Mouse (Mus musculus) layer of hippocampus, adult 18-20 months (tissue): ENCODE measurements around the gene Jph4. TPM values are rescaled to one million over a fixed set of nuclear protein-coding genes. Genes with fewer than 3 reads are reported as not detected.

Source experiments
- DNase-seq, 2 experiments: peaks; one replicate each; pipeline ENCODE4 v3.0.0; 2022; ENCODE audit warnings: low spot score in 2 of 2
- total RNA-seq, 2 experiments: library from RNA; stranded (reverse); gene quantifications; 2 replicates each; pipeline ENCODE4 v1.2.3; 2021

Jph4 gene
- total RNA-seq, 2 experiments from 2014 or later = 423 to 433 TPM

DNA sequence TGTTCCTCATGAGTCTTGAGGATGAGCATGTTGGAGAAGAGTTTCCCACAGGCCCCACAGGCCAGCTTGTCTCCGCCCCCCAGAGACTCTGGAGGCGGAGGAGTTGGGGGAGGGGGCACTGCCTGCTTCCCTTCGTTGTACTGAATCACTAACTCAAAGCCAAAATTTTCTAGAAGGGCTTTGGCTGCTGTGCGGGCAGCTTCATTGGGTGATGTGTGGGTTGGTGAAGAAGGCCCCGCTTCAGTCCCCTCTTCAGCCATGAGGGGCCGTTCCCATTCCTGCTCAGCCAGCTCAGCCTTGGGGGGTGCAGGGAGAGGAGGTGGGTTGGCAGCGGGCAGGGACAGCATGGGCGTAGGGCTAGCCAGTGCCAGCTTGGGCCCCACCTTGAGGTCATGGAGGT lies 50.7 kb downstream of the Jph4 start:
- DNase-seq = no peak

GRCm38 (mm10) chr14:55065391-55065790 lies 51.3 kb downstream of the Jph4 start:
- DNase-seq = no peak

DNA sequence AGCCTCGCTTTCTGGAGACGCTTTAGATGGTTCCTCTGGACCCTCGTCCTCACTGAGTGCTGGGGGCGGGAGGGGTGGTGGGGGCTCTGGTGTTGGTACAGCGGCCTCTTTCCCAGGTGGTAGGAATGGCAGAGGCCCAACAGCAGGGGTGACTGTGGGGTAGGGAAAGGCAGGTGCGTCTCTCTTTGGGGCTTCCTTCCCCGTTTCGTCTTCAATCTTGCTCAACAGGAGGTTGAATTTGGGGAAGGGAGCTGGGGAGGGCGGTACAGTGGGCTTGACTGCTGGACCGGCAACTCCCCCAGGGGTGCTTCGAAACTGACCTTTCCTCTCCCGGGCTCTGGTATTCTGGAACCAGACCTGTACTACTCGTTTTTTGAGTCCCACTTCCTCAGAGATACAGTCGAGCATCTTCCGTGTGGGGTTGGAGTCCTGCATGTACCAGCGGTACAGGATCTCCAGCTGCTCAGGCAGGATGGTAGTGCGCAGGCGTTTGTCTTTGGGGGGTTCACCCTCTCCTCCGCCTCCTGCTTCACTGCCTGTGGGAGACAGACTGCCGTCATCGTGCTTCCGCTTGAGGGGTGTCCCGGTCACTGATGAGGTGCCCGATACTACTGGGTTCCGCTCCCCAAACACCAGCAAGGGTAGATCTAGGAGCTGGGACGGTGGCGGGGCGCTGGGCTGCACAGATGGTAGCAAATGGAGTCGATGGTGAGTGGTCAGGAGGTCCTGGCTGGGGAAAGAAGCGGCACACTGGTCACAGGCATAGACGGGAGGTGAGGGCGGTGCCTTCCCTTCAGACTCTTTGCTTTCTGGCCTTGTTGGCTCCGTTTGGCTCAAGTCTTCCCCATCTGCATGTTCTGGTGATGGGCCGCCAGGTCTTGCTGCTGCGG lies 52.0 kb downstream of the Jph4 start:
- no peak for DNase-seq

DNA sequence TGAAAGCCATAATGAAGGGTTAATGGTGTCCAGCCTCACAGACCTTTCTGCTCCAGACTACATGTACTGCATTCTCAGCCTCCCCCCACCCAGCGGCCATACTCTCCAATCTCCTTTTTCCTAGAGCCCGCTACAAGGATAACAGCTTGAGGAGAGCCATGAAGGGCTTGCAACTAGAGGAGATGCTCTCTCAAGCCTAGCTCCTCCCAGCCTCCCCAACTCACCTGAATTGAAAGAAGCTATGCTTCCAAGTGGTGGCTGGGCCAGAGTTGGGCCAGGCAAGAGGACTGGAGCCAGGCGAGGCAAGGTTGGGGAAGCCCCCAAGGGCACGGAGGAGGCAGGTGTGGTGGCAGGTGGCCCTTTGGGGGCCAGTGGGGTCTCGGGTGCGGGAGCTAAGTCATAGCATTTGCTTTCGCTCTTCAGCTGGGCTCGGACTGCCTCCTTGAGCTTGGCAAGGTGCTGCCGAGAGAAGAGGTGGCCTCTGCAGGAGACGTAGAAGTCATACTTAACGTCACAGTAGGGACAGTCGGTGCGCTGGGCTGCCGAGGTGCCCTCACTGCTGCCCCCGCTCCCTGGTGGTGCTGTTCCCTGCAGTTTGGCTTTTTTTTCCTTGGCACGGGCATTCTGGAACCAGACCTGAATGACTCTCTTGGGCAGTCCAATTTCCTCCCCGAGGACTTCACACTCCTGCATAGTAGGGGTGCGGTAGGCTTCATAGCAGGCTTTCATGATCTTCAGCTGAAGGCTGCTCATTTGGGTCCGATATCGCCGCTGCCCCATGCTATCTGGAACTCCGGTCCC lies 53.0 kb downstream of the Jph4 start:
- DNase-seq = no peak

- peak; percentile 8 to 17 for DNase-seq
Measured at GRCm38 (mm10) chr14:55063117-55063516, 53.6 kb downstream of the Jph4 start.

DNA sequence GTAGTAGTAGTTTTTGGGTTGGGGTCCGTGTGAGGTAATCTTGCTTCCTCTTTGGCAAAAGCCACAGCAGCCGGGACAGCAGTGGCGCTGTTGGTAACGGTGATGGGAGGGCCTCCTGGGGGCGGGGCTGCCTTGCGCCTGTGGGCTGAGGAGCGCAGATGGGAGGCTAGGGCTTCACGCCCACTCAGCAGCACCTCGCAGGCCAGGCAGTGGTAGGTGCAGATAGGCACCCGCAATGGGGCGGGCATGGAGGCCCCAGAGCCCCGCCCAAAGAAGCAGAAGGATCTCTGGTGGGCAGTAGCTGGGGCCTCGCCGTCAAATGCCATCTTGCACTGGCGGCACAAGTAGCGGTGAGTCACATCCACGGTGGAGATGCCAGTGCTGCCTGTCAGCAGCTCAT lies 54.1 kb downstream of the Jph4 start:
- peak; percentile 51 to 74 for DNase-seq

GRCm38 (mm10) chr14:55061845-55062244 lies 54.9 kb downstream of the Jph4 start:
- peak in 1 of 2 experiments; percentile 3 for DNase-seq

DNA sequence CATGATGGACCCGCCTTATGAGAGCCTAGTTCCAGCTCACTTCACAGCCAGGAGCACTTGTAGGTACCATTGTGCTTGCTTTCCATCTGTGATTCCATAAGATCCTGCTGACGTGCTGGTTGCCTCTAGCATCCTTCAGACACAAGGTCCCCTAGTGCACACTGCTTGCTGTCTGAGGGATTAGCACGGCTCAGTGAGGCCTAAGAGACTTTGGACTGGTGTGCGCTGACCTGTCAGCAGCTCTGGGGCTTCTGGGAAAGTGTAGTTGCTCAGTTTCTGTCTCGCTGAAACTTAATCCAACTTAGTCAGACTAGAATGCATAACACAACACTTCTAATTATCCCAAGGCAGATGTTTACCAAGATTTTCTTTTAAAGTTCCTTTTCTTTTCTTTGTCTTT lies 56.8 kb downstream of the Jph4 start:
- DNase-seq = no peak

- no peak for DNase-seq
Measured at GRCm38 (mm10) chr14:55059009-55059408, 57.7 kb downstream of the Jph4 start.

Other genes with a start within 250 kb of the Jph4 start
- gene Homez, start 246.0 kb downstream of the Jph4 start, total RNA-seq = 10 to 100 TPM; 22.7 to 22.8 TPM
- 10 to 100 TPM; 19.3 to 19.7 TPM for gene Ppp1r3e, start 239.4 kb downstream of the Jph4 start, total RNA-seq
- 100 to 1,000 TPM; 121 to 124 TPM for gene Bcl2l2, start 233.6 kb downstream of the Jph4 start, total RNA-seq
- gene Gm20521, start 233.5 kb downstream of the Jph4 start, total RNA-seq = 1 to 10 TPM in 1 of 2 experiments, under 1 TPM in 1; 0.45 to 7.3 TPM
- 100 to 1,000 TPM; 227 to 252 TPM for gene Pabpn1, start 224.4 kb downstream of the Jph4 start, total RNA-seq
- gene Slc22a17, start 203.8 kb downstream of the Jph4 start, total RNA-seq = 100 to 1,000 TPM; 691 to 697 TPM
- gene Efs, start 190.8 kb downstream of the Jph4 start, total RNA-seq = 10 to 100 TPM in 1 of 2 experiments, 1 to 10 TPM in 1; 9.9 to 10.5 TPM
- gene Il25, start 184.2 kb downstream of the Jph4 start, total RNA-seq = not detected
- 10 to 100 TPM; 77.1 to 86.1 TPM for gene Cmtm5, start 180.7 kb downstream of the Jph4 start, total RNA-seq
- gene Myh6, start 150.0 kb downstream of the Jph4 start, total RNA-seq = 1 to 10 TPM; 3.7 to 5.0 TPM
- not detected for gene Gm17428, start 140.0 kb downstream of the Jph4 start, total RNA-seq
- 10 to 100 TPM; 10.1 to 14.4 TPM for gene Myh7, start 122.3 kb downstream of the Jph4 start, total RNA-seq
- gene Ngdn, start 101.5 kb downstream of the Jph4 start, total RNA-seq = 10 to 100 TPM; 30.2 to 32.7 TPM
- 10 to 100 TPM; 52.9 to 58.5 TPM for gene Zfhx2, start 24.6 kb downstream of the Jph4 start, total RNA-seq
- 10 to 100 TPM; 17.8 to 18.3 TPM for gene Thtpa, start 22.2 kb downstream of the Jph4 start, total RNA-seq
- 10 to 100 TPM; 11.3 to 14.9 TPM for gene Ap1g2, start 10.3 kb downstream of the Jph4 start, total RNA-seq
- gene Dhrs2, start 105.1 kb upstream of the Jph4 start, total RNA-seq = not detected